Mouse (Mus musculus) spleen, postnatal 4 days (tissue): ENCODE measurements at regions not wholly inside any gene's neighbourhood (a gene's known extent, or its start where the extent isn't known, plus 50 kb on each side); places are given as distances from the start of the nearest gene placed in this dataset.

Experiments
- DNase-seq, 2 experiments: peaks; one replicate each; pipeline ENCODE4 v3.0.0; 2022; ENCODE audit warnings: low spot score in 2 of 2

- no peak for DNase-seq
These were observed 160.3 kb downstream of the Dyrk2 start for GRCm38 (mm10) chr10:118709718-118710117.

GRCm38 (mm10) chr10:118711529-118711928 is 158.5 kb downstream of the Dyrk2 start:
- DNase-seq, result no peak

- no peak for DNase-seq
These were observed 158.1 kb downstream of the Dyrk2 start for GRCm38 (mm10) chr10:118711951-118712350.

- DNase-seq, result no peak
These were observed 157.1 kb downstream of the Dyrk2 start for GRCm38 (mm10) chr10:118712951-118713350.

GRCm38 (mm10) chr10:118714179-118714581 is 155.8 kb downstream of the Dyrk2 start:
- DNase-seq, result no peak

- no peak for DNase-seq
These were observed 155.4 kb downstream of the Dyrk2 start for GRCm38 (mm10) chr10:118714595-118714994.

- DNase-seq, result no peak
These were observed 149.4 kb downstream of the Dyrk2 start for GRCm38 (mm10) chr10:118720630-118721029.

GRCm38 (mm10) chr10:118722132-118722551 is 147.9 kb downstream of the Dyrk2 start:
- no peak for DNase-seq

GRCm38 (mm10) chr10:118722671-118723070 is 147.3 kb downstream of the Dyrk2 start:
- no peak for DNase-seq

- no peak for DNase-seq
These were observed 133.9 kb downstream of the Dyrk2 start for GRCm38 (mm10) chr10:118736093-118736492.

GRCm38 (mm10) chr10:118737064-118737463 is 132.9 kb downstream of the Dyrk2 start:
- DNase-seq, result no peak

- no peak for DNase-seq
These were observed 130.0 kb downstream of the Dyrk2 start for GRCm38 (mm10) chr10:118739849-118740481.

- DNase-seq, result no peak
These were observed 126.2 kb downstream of the Dyrk2 start for GRCm38 (mm10) chr10:118743831-118744230.

- DNase-seq, result no peak
These were observed 123.2 kb downstream of the Dyrk2 start for GRCm38 (mm10) chr10:118746719-118747395.

GRCm38 (mm10) chr10:118749039-118749438 is 121.0 kb downstream of the Dyrk2 start:
- DNase-seq, result no peak

GRCm38 (mm10) chr10:118749756-118750155 is 120.3 kb downstream of the Dyrk2 start:
- DNase-seq, result no peak

- DNase-seq, result no peak
These were observed 118.9 kb downstream of the Dyrk2 start for GRCm38 (mm10) chr10:118751110-118751509.

GRCm38 (mm10) chr10:118753061-118753775 is 116.8 kb downstream of the Dyrk2 start:
- DNase-seq, result no peak

GRCm38 (mm10) chr10:118754791-118755190 is 115.2 kb downstream of the Dyrk2 start:
- DNase-seq, result no peak

- no peak for DNase-seq
These were observed 111.1 kb downstream of the Dyrk2 start for GRCm38 (mm10) chr10:118758825-118759471.

GRCm38 (mm10) chr10:118760441-118760840 is 109.6 kb downstream of the Dyrk2 start:
- DNase-seq, result no peak
